Mouse (Mus musculus) left cerebral cortex, adult 2 months (tissue): ENCODE results near the gene Ifna6. TPM values are rescaled to one million over a fixed set of nuclear protein-coding genes. Genes with fewer than 3 reads are reported as not detected.
"Not testable (repeated sequence)": the region's sequence is repeated elsewhere in the genome, so short reads cannot be mapped to it uniquely, and the experiment has no call there.

Experiments used
- DNase-seq, 2 experiments: peaks; one replicate each; pipeline ENCODE4 v3.0.0; 2021 to 2022; ENCODE audit warnings: low spot score in 2 of 2, mixed read lengths in 1 of 2; ENCODE audit errors: extremely low spot score in 1 of 2
- H3K27ac ChIP-seq: fragments of 200-600 bp; 2 replicates; pipeline ENCODE4 v1.8.1; 2022
- H3K4me3 ChIP-seq: fragments of 200-600 bp; 2 replicates; pipeline ENCODE4 v1.8.1; 2022
- CTCF ChIP-seq: fragments of 200-600 bp; IDR thresholded peaks from 2 replicates; pipeline ENCODE4 v1.8.1; 2022; ENCODE audit warnings: antibody characterized with exemption, mild to moderate bottlenecking, moderate library complexity
- intact Hi-C: fragments of 180-260 bp; cut with DNase I; formaldehyde crosslinking; loops from one replicate; pipeline ENCODE4 v1.15.1; 2025
- long read RNA-seq, 2 experiments: library from polyadenylated mRNA; stranded (forward); transcript quantifications; one replicate each; pipeline ENCODE4 v2.0.0; 2021; ENCODE audit warnings: borderline mapping rate in 2 of 2
- total RNA-seq, 2 experiments: library from RNA; stranded (reverse); gene quantifications; 2 replicates each; pipeline ENCODE4 v1.2.3; 2021

Ifna6 gene
- not detected for total RNA-seq
- long read RNA-seq, experiment 1: 0 reads
- long read RNA-seq, experiment 2: 0 reads

DNA sequence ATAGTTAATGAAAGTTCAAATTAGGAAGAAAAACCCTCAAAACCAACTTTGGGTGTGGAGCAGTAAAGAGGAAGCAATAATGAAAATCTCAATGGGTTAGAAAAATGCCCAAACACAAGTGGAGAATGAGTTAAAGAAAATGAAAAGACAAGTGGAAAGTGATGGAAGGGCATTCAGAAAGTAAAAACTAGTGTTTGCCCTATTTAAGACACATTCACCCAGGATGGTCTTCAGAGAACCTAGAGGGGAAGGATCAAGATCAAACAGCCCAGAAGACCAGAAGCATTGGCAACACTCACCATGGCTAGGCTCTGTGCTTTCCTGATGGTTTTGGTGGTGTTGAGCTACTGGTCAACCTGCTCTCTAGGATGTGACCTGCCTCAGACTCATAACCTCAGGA lies at the start of gene Ifna6:
Gene Ifna6 (plus strand): TSS at position 301 of the 400 bp plus-strand sequence.
- DNase-seq, intact Hi-C loops, H3K4me3 ChIP-seq, H3K27ac ChIP-seq: not testable (repeated sequence)

GRCm38 (mm10) chr4:88779550-88779949 lies 47.7 kb upstream of the Ifna6 start, which contains the start of gene Gm13272:
TSS of gene Gm13272 (plus strand) at chr4:88779850.
- intact Hi-C loops: not testable (repeated sequence)

GRCm38 (mm10) chr4:88780320-88780719 lies 46.9 kb upstream of the Ifna6 start:
- H3K27ac ChIP-seq, H3K4me3 ChIP-seq, intact Hi-C loops, DNase-seq: not testable (repeated sequence)

More at GRCm38 (mm10) chr4:88779550-88779949, 47.7 kb upstream of the Ifna6 start, which contains the start of gene Gm13272:
- DNase-seq, H3K27ac ChIP-seq, H3K4me3 ChIP-seq: not testable (repeated sequence)

DNA sequence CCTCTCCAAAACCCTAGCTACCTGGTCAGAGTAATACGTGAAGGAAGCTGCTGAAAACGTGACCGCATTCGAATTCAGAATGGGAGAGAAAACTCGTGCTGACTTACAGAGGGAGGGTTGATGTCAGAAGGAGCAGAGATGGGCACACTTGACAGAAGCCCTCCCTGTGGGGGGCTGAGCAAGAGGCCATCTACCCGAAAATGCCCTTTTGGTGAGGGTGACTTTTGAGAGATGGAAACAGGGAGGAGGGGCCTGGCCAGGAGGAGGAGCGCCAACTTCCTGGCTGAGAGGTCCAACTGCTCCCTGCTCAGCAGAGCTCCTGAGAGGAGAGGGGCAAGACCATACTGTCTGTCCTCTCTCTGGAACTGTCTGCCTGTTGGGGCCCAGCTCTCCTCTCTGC lies 45.4 kb upstream of the Ifna6 start, which contains the start of gene Ifnz:
Gene Ifnz (plus strand): TSS at position 301 of the 400 bp plus-strand sequence.
- intact Hi-C loops, DNase-seq, H3K27ac ChIP-seq, H3K4me3 ChIP-seq: not testable (repeated sequence)

GRCm38 (mm10) chr4:88782335-88782734 lies 44.9 kb upstream of the Ifna6 start:
- DNase-seq, intact Hi-C loops, H3K4me3 ChIP-seq, H3K27ac ChIP-seq: not testable (repeated sequence)

GRCm38 (mm10) chr4:88785409-88785808 lies 41.8 kb upstream of the Ifna6 start, which contains the start of gene Gm13276:
TSS of gene Gm13276 (plus strand) at chr4:88785709.
- DNase-seq, H3K27ac ChIP-seq, H3K4me3 ChIP-seq, intact Hi-C loops: not testable (repeated sequence)

- H3K27ac ChIP-seq, intact Hi-C loops, H3K4me3 ChIP-seq: not testable (repeated sequence)
- TF ChIP-seq CTCF: peak; percentile 42
- peak; percentile 61 to 63 for DNase-seq
Measured at GRCm38 (mm10) chr4:88788402-88788801, 38.8 kb upstream of the Ifna6 start, which contains the start of gene Gm13277. TSS of gene Gm13277 (plus strand) at chr4:88788632.

DNA sequence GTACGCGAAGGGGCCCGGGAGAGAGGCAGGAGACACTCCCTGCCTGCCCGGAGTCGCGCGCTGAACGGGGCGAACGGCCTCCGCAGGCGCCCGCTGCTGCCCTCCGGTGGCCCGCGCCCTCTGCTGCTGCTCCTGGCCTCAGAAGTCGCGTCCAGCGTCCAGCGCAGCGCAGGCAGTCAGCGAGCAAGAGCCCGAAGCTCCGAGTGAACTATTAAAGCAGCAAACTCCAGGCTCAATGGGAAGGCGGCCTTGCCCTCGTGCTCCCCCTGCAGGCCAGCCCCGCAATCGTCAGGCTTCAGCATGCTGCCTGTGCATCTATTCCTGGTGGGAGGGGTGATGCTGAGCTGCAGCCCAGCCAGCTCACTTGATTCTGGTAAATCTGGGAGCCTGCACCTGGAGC lies 36.0 kb upstream of the Ifna6 start, which contains the start of gene Gm13278:
Gene Gm13278 (plus strand): TSS at position 301 of the 400 bp plus-strand sequence.
- H3K27ac ChIP-seq, intact Hi-C loops, H3K4me3 ChIP-seq, DNase-seq: not testable (repeated sequence)

DNA sequence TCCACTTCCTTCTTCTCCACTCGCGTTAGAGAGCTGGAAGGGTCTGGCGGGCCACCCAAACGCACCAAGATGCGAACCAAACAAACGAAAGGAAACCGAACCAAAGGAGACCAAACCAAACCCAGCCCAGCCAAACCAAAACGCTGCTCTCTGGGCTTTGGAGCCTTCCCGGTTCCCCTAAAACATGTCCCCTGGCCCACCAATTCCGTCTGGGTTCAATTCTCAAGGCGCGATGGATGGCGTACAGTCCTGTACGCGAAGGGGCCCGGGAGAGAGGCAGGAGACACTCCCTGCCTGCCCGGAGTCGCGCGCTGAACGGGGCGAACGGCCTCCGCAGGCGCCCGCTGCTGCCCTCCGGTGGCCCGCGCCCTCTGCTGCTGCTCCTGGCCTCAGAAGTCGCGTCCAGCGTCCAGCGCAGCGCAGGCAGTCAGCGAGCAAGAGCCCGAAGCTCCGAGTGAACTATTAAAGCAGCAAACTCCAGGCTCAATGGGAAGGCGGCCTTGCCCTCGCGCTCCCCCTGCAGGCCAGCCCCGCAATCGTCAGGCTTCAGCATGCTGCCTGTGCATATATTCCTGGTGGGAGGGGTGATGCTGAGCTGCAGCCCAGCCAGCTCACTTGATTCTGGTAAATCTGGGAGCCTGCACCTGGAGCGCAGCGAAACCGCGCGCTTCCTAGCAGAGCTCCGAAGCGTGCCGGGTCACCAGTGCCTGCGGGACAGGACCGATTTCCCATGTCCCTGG lies 33.1 kb upstream of the Ifna6 start, which contains the start of gene Gm13275:
Gene Gm13275 (plus strand): TSS at position 552 of the 740 bp plus-strand sequence.
- peak; percentile 61 to 73 for DNase-seq
- H3K4me3 ChIP-seq: peak within 1 kb of the TSS; percentile 13
- TF ChIP-seq CTCF: peak; percentile 27
- intact Hi-C loops, H3K27ac ChIP-seq: not testable (repeated sequence)

DNA sequence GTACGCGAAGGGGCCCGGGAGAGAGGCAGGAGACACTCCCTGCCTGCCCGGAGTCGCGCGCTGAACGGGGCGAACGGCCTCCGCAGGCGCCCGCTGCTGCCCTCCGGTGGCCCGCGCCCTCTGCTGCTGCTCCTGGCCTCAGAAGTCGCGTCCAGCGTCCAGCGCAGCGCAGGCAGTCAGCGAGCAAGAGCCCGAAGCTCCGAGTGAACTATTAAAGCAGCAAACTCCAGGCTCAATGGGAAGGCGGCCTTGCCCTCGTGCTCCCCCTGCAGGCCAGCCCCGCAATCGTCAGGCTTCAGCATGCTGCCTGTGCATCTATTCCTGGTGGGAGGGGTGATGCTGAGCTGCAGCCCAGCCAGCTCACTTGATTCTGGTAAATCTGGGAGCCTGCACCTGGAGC lies 30.1 kb upstream of the Ifna6 start, which contains the start of gene Gm13279:
Gene Gm13279 (plus strand): TSS at position 301 of the 400 bp plus-strand sequence.
- H3K4me3 ChIP-seq, DNase-seq, H3K27ac ChIP-seq, intact Hi-C loops: not testable (repeated sequence)

- DNase-seq, H3K4me3 ChIP-seq, H3K27ac ChIP-seq, intact Hi-C loops: not testable (repeated sequence)
Measured at GRCm38 (mm10) chr4:88799365-88799764, 27.9 kb upstream of the Ifna6 start, which contains the start of gene Gm13285. TSS of gene Gm13285 (plus strand) at chr4:88799665.

- H3K4me3 ChIP-seq, H3K27ac ChIP-seq, intact Hi-C loops, DNase-seq: not testable (repeated sequence)
Measured at GRCm38 (mm10) chr4:88802954-88803353, 24.3 kb upstream of the Ifna6 start, which contains the start of gene Gm13287. TSS of gene Gm13287 (plus strand) at chr4:88803254.

DNA sequence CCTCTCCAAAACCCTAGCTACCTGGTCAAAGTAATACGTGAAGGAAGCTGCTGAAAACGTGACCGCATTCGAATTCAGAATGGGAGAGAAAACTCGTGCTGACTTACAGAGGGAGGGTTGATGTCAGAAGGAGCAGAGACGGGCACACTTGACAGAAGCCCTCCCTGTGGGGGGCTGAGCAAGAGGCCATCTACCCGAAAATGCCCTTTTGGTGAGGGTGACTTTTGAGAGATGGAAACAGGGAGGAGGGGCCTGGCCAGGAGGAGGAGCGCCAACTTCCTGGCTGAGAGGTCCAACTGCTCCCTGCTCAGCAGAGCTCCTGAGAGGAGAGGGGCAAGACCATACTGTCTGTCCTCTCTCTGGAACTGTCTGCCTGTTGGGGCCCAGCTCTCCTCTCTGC lies 22.0 kb upstream of the Ifna6 start, which contains the start of gene Gm13288:
Gene Gm13288 (plus strand): TSS at position 301 of the 400 bp plus-strand sequence.
- DNase-seq, H3K27ac ChIP-seq, intact Hi-C loops, H3K4me3 ChIP-seq: not testable (repeated sequence)

DNA sequence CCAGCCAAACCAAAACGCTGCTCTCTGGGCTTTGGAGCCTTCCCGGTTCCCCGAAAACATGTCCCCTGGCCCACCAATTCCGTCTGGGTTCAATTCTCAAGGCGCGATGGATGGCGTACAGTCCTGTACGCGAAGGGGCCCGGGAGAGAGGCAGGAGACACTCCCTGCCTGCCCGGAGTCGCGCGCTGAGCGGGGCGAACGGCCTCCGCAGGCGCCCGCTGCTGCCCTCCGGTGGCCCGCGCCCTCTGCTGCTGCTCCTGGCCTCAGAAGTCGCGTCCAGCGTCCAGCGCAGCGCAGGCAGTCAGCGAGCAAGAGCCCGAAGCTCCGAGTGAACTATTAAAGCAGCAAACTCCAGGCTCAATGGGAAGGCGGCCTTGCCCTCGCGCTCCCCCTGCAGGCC lies 21.5 kb upstream of the Ifna6 start:
- DNase-seq, H3K27ac ChIP-seq, intact Hi-C loops, H3K4me3 ChIP-seq: not testable (repeated sequence)
